Mouse (Mus musculus) right cerebral cortex, adult 18-20 months (tissue): ENCODE data around the gene Dvl1.

Source experiments
- DNase-seq: peaks from one replicate; pipeline ENCODE4 v3.0.0; 2022; ENCODE audit warnings: mixed read lengths

Dvl1 gene

DNA sequence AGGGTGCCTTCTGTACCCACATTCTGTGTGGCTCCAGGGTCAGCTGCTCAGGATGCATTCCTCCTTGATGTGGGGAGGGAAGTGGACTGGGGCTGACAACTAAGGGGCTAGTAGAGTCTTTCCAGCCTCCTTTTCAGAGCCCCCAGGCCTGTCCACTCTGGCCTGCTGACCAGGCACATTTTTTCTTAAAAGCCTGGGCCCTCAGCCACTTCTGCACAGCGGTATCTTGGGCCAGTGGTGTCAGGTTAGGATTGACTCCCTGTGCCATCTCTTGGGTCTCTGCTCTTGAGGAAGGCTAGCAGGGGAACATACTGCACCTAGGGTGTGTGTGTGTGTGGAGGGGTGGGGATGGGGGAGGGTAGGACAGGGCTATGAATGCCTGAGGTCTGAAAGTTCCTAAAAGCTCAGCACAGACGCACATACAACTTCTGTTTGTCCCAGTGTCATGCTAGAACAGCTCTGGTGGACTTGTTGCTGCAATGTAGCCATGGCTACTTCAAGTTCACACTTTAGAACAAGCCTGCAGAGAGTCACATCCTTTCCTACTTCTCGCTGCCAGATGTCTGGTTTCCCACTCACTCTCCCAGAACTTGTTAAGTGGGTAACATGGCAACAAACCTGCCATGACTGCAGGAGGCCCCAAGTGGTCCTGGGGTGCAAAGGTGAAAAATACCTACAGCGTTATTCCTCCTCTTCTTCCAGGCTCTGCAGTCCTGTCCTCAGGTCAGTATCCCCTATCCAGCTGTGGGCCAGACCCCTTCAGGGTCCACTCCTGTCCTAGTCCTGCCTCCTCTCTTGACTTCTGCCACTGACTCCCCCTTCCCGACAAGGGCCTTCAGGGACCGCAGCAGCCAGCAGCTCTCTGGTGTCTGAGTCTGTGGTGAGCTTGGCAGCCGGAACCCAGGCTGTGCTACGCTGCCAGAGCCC, 6.9 kb upstream of the Dvl1 start:
- no peak for DNase-seq

- DNase-seq, result no peak
These were observed 6.2 kb upstream of the Dvl1 start for GRCm38 (mm10) chr4:155841003-155841454.

DNA sequence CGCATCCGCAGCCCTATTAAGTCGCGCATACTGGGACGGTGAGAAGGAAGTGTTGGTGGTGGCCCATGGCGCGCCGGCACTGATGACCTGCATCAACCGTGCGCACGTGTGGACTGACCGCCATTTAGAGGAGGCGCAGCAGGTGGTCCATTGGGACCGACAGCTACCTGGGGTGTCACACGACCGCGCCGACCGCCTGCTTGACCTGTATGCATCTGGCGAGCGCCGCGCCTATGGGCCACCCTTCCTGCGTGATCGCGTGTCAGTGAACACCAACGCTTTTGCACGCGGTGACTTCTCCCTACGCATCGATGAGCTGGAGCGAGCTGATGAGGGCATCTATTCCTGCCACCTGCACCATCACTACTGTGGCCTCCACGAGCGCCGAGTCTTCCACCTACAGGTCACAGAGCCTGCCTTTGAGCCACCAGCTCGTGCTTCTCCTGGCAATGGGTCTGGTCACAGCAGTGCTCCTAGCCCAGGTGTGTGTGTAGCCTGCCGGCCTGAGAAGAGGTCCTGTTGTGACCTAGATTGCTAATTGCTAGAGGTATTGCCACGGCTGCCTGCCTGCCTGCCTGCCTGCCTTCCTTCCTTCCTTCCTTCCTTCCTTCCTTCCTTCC, 5.4 kb upstream of the Dvl1 start:
- DNase-seq, result no peak

DNA sequence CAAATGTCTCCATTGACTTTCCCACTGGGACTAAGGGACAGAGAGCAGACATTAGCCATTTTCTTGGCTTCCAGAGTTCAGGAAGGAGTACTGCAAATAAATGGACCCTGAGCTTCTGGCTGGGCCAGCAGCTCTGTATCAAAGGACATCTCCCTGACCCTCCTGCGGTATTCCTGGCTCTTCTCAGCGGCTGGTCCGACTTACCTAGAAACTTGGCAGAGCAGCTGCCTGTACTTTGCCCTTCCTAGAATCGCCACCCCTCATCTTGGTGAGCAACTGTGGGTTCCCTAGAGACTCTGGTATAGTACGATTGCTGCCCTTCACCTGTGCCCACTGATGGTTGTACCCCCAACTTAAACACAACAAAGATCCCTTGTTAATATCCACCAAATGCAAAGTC, 4.0 kb upstream of the Dvl1 start:
- DNase-seq, result no peak

DNA sequence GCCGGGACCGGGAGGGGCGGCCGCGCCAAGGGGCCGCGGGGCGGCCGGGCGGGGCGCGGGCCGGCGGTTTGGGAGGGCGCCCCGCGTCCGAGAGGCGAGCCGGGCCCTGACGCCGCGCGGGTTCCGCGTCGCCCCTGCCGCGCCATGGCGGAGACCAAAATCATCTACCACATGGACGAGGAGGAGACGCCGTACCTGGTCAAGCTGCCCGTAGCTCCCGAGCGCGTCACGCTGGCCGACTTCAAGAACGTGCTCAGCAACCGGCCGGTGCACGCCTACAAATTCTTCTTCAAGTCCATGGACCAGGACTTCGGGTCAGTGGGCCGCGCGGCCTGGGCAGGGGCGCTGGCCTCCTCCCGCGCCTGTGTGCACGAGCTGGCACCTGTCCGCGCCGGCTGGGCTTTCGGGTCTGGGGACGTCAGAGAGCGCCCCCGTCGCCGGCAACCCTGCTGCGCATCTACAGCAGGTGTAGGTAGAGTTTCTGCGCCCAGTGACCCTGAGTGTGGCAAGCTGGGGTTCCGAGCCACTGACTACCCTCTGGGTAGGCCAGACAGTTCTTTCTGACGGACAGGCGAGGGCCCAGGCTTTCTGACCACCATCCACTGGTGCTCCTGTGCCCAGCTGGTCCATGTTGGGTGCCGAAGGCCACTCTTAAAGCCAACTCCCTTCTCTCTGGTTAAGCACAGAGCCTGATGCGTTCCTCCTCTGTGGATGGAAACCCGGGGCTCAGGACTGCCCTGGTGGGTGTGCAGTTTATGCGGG, 570 bp downstream of the Dvl1 start:
- DNase-seq, result no peak

DNA sequence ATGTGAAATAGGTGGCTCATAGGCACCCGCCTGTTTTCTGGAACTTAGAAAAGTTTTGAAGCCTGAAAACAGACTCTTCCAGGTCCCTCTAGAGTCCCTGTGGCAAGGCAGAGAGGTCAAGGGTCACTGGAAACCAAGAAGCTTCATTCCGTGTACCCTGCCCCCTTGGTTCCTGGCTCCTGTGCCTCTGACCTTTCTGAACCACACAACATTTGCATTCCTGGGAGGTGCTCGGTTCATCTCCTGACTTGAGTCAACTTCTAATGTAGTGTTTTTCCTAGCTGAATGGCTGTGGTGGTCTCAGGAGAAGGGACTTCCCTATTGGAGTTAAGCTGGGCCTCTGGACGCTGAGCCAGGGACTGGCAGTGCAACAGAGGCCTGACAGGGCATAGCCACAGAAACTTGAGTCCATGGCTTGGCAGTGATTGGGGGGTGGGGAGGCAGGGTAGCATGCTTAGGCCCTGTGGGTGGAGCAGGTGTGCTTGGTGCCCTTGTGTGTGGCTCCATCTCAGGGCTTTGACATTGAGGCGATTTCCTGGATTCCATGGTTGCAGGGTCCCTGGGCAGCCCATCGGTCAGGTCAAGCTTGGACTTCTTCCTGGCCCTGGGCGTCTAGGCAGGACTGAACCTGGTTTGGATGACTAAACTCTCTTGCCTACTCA, 1.4 kb downstream of the Dvl1 start:
- DNase-seq, result no peak

DNA sequence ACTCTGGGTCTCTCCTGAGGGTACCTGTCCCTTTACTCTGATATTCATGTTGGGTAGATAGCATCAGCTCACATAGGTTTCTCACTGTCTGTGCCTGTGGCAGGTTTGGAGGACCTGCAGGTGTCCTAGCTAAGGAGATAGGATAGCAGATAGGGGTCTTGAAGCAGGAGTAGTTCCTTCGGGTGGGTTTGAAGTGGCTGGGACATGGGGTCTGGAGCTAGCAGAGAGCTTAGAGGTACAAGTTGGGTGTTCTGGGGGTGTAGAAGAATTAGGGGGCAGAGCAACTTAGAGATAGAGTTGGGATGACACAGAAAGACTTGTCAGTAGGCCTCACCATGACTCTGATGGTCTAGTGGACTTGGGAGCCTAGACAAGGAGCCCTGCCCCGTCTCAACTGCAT, 2.2 kb downstream of the Dvl1 start:
- DNase-seq, result no peak

GRCm38 (mm10) chr4:155849792-155850451, 2.7 kb downstream of the Dvl1 start:
- no peak for DNase-seq

DNA sequence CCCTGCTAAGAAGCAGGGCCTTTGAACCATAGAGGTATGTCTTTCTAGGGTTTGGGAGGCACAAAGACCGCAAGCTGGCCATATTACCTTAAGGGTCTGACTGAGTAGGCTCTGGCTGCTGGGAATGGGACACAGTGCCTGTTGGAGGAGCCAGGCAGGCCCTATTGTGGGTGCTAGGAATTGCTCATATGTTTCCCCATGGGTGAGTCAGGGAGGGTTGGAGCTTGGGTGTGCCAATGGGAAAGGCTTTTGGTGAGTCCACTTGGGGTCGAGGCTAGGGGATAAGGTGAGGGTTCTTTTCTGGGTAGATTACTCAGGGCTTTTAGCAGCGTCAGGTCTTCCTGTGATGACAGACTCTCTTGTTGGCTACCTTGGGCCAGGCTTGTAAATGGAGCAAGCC, 4.2 kb downstream of the Dvl1 start:
- DNase-seq, result no peak

DNA sequence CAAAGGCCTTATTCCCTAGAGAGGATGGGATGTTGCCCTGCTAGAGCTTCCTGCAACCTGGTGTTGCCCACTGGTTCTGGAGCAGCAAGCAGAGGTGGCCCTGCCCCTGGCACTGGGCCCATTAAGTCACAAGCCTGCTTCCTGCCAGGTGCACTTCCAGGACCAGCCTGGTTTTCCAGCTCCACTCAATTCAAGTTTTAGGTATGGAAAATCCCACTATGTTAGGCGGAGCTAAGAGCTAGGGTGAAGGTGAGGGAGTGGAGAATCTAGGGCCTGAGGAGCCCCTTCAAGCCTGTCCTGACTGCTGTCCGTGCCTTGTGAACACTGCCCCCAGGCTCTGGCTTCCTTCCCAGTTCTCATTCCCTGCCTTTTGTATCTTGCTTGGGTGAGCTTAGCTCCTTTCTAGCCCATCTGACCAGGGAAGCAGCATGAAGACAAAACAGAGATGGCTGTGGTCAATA, 4.8 kb downstream of the Dvl1 start:
- DNase-seq, result no peak

GRCm38 (mm10) chr4:155853421-155853820, 6.2 kb downstream of the Dvl1 start:
- DNase-seq, result no peak

DNA sequence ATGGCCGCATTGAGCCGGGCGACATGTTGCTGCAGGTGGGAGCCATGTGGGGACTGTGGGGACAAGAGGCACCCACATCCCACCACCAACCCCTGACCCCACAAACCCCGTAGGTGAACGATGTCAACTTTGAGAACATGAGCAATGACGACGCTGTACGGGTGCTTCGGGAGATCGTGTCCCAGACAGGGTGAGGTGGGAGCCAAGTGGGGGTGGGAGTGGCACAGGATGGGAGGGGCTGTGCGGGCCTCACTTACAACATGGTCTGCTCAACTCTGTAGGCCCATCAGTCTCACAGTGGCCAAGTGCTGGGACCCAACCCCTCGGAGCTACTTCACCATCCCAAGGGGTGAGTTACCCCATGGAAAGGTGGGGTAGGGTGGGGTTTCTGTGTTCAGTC, 7.8 kb downstream of the Dvl1 start:
- no peak for DNase-seq

DNA sequence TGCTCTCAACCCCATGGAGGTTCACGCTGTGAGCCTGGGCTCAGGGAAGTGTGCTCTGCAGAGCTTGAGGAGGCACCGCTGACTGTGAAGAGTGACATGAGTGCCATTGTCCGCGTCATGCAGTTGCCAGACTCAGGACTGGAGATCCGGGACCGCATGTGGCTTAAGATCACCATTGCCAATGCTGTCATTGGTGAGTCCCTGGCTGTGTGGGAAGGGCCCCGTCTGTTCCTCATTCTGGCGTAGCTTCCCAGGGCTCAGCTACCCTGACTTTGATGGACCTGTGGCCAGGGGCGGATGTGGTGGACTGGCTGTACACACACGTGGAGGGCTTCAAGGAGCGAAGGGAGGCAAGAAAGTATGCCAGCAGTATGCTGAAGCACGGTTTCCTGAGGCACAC, 8.9 kb downstream of the Dvl1 start:
- DNase-seq, result no peak

- DNase-seq, result no peak
These were observed 9.7 kb downstream of the Dvl1 start for GRCm38 (mm10) chr4:155856881-155857280.

GRCm38 (mm10) chr4:155859318-155859717, 12.1 kb downstream of the Dvl1 start:
- DNase-seq, result no peak

DNA sequence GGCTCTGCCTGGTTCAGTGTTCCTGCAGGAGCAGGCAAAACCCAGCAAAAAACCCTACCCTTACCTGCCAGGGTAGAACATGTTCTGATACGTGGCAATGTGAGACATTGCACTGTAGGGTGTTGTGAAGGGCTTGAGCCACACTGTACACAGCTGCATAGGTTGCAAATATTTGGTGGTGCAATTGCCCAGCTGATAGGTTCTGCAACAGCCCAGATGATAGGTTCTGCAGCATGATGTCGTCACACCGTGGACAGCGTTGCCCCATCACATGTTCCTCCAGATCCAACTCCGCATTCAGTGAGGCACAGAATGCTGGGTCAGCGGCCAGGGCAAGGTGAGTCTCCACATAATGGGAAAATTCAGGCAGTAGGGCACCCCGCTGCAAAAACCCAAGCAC, 14.6 kb downstream of the Dvl1 start:
- DNase-seq, result no peak

GRCm38 (mm10) chr4:155863001-155863400, 15.8 kb downstream of the Dvl1 start, which contains the start of gene Tas1r3:
Gene Tas1r3 (minus strand): TSS chr4:155863362.
- no peak for DNase-seq

DNA sequence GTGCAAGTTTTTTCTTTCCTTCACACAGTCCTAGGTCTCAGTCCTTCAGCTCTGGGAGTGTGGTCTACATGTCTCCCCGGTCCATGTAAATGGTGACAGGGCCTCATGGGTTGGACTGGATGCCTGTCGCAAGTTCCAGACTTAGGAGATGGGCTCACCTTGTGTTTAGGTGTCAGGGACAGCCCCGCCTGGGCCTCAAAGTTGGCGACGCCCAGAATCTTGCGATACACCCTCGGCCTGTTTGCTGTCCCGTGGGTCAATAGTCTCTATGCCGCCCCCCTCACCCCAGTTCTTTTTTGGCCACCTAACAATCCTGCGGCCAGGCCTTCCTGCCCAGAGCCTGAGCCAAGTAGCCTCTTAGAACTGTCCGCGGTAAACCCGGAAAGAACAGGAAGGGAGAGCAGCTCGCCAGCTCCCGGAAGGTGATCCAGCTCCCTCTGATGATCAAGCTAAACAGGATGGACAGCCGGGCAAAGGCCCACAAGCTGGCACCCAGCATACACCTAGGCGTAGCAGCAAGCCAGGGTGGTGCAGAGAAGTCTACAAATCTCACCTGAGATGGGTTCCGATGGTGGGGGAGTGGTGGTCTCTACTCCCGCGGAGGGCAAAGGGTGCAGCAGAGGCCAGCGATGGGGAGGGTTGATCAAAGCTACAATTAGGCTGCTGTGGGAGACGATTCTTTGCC, 21.6 kb downstream of the Dvl1 start:
- no peak for DNase-seq

GRCm38 (mm10) chr4:155869317-155870033, 22.3 kb downstream of the Dvl1 start, which contains the start of the genes Cptp and Ints11:
Gene Cptp (minus strand): TSS chr4:155869440.
Gene Ints11 (plus strand): TSS chr4:155869546.
- peak; percentile 97 for DNase-seq

- DNase-seq, result peak; percentile 0
These were observed 24.2 kb downstream of the Dvl1 start for GRCm38 (mm10) chr4:155871404-155871803.

DNA sequence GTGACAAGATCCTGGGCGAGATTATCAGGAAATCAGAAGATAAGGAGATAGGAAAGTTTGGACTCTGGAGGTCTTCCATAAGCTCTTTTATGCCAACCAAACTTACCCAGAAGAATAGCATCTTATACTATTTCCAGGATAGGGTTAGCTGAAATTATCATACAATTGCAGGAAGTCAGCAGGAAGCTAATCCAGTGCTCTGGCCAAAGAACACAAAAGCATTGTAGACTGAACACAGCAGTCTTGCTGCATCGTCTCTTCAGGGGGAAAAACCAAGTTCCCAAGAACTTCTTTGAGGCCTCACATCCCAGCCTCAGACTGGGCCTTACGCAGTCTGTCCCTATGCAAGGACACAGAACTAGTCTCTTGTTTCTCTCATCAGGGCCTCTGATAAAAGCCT, 36.4 kb downstream of the Dvl1 start:
- no peak for DNase-seq
